Mouse (Mus musculus): ENCODE data around the gene Arhgef11. TPM values are rescaled to one million over a fixed set of nuclear protein-coding genes. Genes with fewer than 3 reads are reported as not detected.

Arhgef11 gene
- polyA plus RNA-seq, 1 experiment from 2014 or later = 27.4 TPM

DNA sequence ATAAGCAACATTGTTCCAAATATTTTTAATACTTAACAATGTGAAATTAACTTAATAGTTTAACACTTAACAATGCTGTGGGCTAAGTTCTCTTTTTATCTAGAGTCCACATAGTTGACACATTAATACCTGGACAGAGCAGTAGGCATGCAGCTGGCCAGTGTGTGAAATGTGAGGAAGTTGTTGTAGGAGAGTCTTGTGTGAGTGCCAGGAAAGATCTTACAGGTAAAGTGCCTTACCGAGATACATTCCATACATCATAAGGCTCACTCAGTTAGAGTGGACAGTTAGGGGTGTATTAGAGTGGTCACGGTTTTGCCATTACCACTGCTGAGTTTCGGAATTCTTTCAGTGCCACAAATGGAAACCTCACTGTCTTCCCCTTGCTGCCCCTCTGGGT, 31.7 kb downstream of the Arhgef11 start:
- Histone ChIP-seq H3K27me3 (replicated peaks; ENCODE audit: control insufficient read depth, insufficient read depth, low read length) (no peaks in the 10 kb centered on the region), H3K9ac (replicated peaks; ENCODE audit: low read depth, low read length) (no peak overlapping the region), H3K9me3 (ENCODE audit: control insufficient read depth, low read length) (no peaks in the 10 kb centered on the region), H3K4me1 (replicated peaks; ENCODE audit: control insufficient read depth, insufficient read depth, low read length) (peaks cover 1% of the 10 kb centered on the region; the same call in 1 of the 2 replicates), H3K27ac (ENCODE audit: low read length) (no peak overlapping the region), H3K36me3 (ENCODE audit: control insufficient read depth, insufficient read depth) (no peaks in the 10 kb centered on the region), H3K4me3 (replicated peaks; ENCODE audit: low read length) (no peak overlapping the region), H3K4me2 (ENCODE audit: low read length) (no peak overlapping the region)
- 90% methylated on average over 3 of the region's 3 CpGs for WGBS
- no peak for ATAC-seq

DNA sequence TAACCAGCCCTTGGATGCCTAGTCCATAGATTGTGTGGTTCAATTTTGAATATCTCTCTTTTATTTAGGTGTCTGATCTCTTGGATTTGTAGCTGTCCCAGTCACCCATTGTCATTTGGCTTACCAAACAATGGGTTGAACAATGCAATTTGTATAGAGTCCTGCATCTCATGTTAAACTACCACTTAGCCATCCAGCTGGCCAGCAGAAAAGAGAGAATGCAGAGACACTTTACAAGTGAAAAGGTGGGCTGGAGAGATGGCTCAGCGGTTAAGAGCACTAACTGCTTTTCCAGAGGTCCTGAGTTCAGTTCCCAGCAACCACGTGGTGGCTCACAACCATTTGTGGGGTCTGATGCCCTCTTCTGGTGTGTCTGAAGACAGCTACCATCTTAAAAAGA, 41.0 kb downstream of the Arhgef11 start:
- no peaks in the 10 kb centered on the region for H3K9me3 ChIP-seq (ENCODE audit: control insufficient read depth, low read length)
- H3K4me2 ChIP-seq (ENCODE audit: low read length) = no peak overlapping the region
- no peak overlapping the region for H3K4me3 ChIP-seq (replicated peaks; ENCODE audit: low read length)
- no peaks in the 10 kb centered on the region for H3K36me3 ChIP-seq (ENCODE audit: control insufficient read depth, insufficient read depth)
- H3K27ac ChIP-seq (ENCODE audit: low read length) = no peak overlapping the region
- no peaks in the 10 kb centered on the region for H3K27me3 ChIP-seq (replicated peaks; ENCODE audit: control insufficient read depth, insufficient read depth, low read length)
- ATAC-seq = no peak
- 68% methylated on average over 2 of the region's 2 CpGs for WGBS
- no peak overlapping the region for H3K9ac ChIP-seq (replicated peaks; ENCODE audit: low read depth, low read length)
- H3K4me1 ChIP-seq (replicated peaks; ENCODE audit: control insufficient read depth, insufficient read depth, low read length) = peaks cover 12% of the 10 kb centered on the region

DNA sequence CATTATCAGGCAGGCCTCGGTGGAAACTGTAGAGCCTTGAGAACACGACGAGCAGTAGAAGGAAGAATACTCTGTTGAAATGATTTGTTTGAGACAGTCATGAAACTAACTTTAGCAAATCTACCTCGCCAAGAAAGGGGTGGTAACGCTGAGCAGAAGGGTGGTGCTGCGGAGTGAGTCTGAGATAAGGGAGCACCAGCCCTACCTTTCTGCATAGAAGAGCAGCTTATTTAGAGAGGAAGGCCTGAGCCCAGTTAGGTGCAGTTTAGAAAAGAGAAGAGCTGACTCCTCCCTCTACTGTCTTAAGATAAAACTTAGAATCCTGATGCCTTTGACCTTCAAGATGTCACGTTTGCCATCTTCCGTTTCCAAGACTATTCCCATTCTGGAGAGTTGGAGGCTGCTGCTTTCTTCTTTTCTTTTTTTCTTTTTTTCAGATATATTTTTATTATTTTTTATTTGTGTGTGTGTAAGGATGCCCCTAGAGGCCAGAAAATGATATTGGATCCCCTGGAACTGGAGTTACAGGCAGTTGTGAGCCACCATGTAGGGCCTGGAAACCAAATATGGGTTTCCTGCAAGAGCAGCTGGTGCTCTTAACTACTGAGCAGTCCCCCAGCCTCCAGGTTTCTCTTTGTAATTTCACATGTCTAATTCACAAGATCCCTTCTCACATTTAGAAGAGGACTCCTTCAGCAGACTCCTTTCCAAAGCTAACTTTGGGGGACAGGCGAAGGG, 42.5 kb downstream of the Arhgef11 start:
- Histone ChIP-seq H3K36me3 (ENCODE audit: control insufficient read depth, insufficient read depth) (no peaks in the 10 kb centered on the region), H3K9me3 (ENCODE audit: control insufficient read depth, low read length) (no peaks in the 10 kb centered on the region), H3K4me3 (replicated peaks; ENCODE audit: low read length) (no peak overlapping the region), H3K4me1 (replicated peaks; ENCODE audit: control insufficient read depth, insufficient read depth, low read length) (peaks cover 12% of the 10 kb centered on the region), H3K27ac (ENCODE audit: low read length) (no peak overlapping the region), H3K4me2 (ENCODE audit: low read length) (no peak overlapping the region), H3K27me3 (replicated peaks; ENCODE audit: control insufficient read depth, insufficient read depth, low read length) (no peaks in the 10 kb centered on the region), H3K9ac (replicated peaks; ENCODE audit: low read depth, low read length) (no peak overlapping the region)
- no peak for ATAC-seq
- 93% methylated on average over 9 of the region's 9 CpGs for WGBS

DNA sequence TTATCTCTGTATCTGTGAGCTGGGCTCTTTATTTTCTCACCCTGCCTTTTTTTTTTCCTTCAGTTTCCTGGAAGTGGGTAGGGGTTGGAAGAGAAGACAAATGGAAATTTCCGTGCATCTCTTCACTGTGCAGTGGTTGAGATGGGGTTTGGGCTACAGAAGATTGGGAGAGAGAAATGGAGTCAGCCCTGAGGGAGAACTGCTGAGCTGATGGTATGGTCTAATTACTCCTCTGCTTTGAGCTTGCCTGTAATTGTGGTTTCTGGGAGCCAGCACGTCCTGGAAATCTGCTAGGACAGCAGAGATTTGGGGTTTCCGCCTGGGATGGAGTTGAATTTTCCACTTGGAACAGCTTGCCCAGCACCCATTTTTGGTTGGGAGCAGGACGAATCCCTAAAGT, 43.1 kb downstream of the Arhgef11 start:
- no peak overlapping the region for H3K4me3 ChIP-seq (replicated peaks; ENCODE audit: low read length)
- WGBS = 81% methylated on average over 4 of the region's 4 CpGs
- H3K27ac ChIP-seq (ENCODE audit: low read length) = no peak overlapping the region
- no peaks in the 10 kb centered on the region for H3K36me3 ChIP-seq (ENCODE audit: control insufficient read depth, insufficient read depth)
- H3K4me2 ChIP-seq (ENCODE audit: low read length) = no peak overlapping the region
- no peaks in the 10 kb centered on the region for H3K9me3 ChIP-seq (ENCODE audit: control insufficient read depth, low read length)
- H3K9ac ChIP-seq (replicated peaks; ENCODE audit: low read depth, low read length) = no peak overlapping the region
- H3K27me3 ChIP-seq (replicated peaks; ENCODE audit: control insufficient read depth, insufficient read depth, low read length) = no peaks in the 10 kb centered on the region
- no peak for ATAC-seq
- peaks cover 10% of the 10 kb centered on the region for H3K4me1 ChIP-seq (replicated peaks; ENCODE audit: control insufficient read depth, insufficient read depth, low read length)

DNA sequence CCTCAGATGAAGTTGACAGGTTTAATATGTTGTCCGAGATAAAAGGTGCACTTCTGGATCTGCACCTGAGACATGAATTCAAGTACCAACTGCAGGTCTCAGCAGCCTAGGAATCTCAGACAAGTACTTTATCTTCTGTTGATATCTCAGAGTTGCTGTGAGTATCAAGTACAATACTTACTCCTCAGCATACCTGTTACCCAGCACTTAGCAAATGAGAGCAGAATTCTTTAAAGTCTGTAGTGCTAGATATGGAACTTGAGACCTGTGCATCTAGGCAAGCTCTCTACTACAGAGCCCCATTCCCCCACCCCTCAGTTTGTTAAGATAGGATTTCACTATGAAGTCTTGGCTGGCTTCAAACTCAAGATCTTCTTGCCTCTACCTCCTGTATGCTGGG, 43.9 kb downstream of the Arhgef11 start:
- 89% methylated on average over 1 of the region's 1 CpGs for WGBS
- no peaks in the 10 kb centered on the region for H3K9me3 ChIP-seq (ENCODE audit: control insufficient read depth, low read length)
- ATAC-seq = no peak
- H3K27me3 ChIP-seq (replicated peaks; ENCODE audit: control insufficient read depth, insufficient read depth, low read length) = no peaks in the 10 kb centered on the region
- H3K36me3 ChIP-seq (ENCODE audit: control insufficient read depth, insufficient read depth) = no peaks in the 10 kb centered on the region
- H3K4me1 ChIP-seq (replicated peaks; ENCODE audit: control insufficient read depth, insufficient read depth, low read length) = peaks cover 7% of the 10 kb centered on the region
- no peak overlapping the region for H3K9ac ChIP-seq (replicated peaks; ENCODE audit: low read depth, low read length)
- no peak overlapping the region for H3K27ac ChIP-seq (ENCODE audit: low read length)
- H3K4me2 ChIP-seq (ENCODE audit: low read length) = no peak overlapping the region
- no peak overlapping the region for H3K4me3 ChIP-seq (replicated peaks; ENCODE audit: low read length)

DNA sequence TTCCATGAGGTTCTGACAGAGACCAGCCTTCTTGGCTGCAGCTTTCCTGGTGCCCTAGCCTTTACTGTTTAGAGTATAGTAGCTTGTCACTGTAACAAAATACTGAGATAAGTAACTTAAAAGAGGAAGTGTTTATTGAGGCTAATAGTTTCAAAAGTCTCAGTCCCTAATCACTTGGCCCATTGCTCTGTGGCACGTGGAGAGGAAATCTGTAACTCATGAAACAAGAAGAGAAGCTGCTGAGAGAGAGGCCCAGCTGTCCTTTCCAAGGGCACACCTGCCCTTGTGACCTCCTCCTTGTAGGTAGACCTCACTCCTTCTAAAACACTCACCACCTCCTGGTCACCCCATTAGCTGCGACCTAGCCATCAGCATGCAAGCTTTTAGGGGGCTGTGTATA, 101.2 kb downstream of the Arhgef11 start:
- Histone ChIP-seq H3K4me2 (ENCODE audit: low read length) (no peak overlapping the region), H3K4me3 (replicated peaks; ENCODE audit: low read length) (no peak overlapping the region), H3K27ac (ENCODE audit: low read length) (no peak overlapping the region), H3K9ac (replicated peaks; ENCODE audit: low read depth, low read length) (no peak overlapping the region), H3K27me3 (replicated peaks; ENCODE audit: control insufficient read depth, insufficient read depth, low read length) (no peaks in the 10 kb centered on the region), H3K4me1 (replicated peaks; ENCODE audit: control insufficient read depth, insufficient read depth, low read length) (no peaks in the 10 kb centered on the region), H3K36me3 (ENCODE audit: control insufficient read depth, insufficient read depth) (peaks cover 45% of the 10 kb centered on the region), H3K9me3 (ENCODE audit: control insufficient read depth, low read length) (no peaks in the 10 kb centered on the region)
- 83% methylated on average over 2 of the region's 2 CpGs for WGBS
- no peak for ATAC-seq

DNA sequence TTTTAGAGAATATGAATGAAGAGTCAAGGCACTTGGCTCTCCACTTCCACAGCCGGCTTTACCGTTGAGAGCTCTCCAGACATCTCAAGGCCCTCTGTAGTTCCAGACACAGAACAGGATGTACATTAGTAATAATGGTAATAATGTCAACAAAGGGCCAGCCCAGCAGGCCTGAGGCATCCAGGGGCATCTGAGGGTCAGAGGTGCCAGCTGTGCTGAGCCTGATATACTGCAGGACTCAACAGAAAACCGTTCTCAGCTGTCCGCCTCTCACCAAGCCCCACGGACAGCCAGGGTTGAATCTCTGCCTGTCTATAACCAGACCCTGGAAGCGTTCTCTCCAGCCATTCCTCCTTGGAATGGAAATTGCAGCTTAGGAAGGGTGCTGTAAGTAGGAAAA, 107.2 kb downstream of the Arhgef11 start:
- 93% methylated on average over 6 of the region's 6 CpGs for WGBS
- Histone ChIP-seq H3K9ac (replicated peaks; ENCODE audit: low read depth, low read length) (no peak overlapping the region), H3K9me3 (ENCODE audit: control insufficient read depth, low read length) (no peaks in the 10 kb centered on the region), H3K4me3 (replicated peaks; ENCODE audit: low read length) (no peak overlapping the region), H3K4me1 (replicated peaks; ENCODE audit: control insufficient read depth, insufficient read depth, low read length) (no peaks in the 10 kb centered on the region), H3K27ac (ENCODE audit: low read length) (no peak overlapping the region), H3K36me3 (ENCODE audit: control insufficient read depth, insufficient read depth) (peaks cover 63% of the 10 kb centered on the region), H3K27me3 (replicated peaks; ENCODE audit: control insufficient read depth, insufficient read depth, low read length) (no peaks in the 10 kb centered on the region), H3K4me2 (ENCODE audit: low read length) (no peak overlapping the region)
- ATAC-seq = no peak

DNA sequence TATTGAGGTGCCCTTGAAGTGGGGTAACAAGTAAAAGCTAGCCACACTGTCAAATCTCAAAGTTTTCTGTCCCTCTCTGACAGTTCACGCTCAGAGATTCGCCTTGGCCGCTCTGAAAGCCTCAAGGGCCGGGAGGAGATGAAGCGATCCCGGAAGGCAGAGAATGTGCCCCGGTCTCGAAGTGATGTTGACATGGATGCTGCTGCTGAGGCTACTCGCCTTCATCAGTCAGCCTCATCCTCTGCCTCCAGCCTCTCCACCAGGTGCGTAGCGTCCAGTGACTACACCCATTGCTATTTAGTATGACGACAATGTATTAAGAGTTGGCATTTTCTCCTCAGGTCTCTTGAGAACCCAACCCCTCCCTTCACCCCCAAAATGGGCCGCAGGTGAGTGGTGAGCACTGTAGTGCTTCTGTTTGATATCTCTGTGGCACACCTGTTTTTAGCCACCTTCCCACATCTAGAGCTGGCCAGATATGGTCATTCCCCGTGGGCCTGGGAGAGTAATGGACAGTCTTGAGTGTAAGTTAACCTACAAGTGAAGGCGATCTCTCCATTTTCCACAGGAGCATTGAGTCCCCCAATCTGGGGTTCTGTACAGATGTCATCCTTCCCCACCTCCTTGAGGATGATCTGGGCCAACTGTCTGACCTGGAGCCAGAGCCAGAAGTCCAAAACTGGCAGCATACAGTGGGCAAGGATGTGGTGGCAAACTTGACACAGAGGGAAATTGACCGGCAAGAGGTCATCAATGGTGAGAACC, 108.2 kb downstream of the Arhgef11 start:
- Histone ChIP-seq H3K4me3 (replicated peaks; ENCODE audit: low read length) (no peak overlapping the region), H3K9me3 (ENCODE audit: control insufficient read depth, low read length) (no peaks in the 10 kb centered on the region), H3K27me3 (replicated peaks; ENCODE audit: control insufficient read depth, insufficient read depth, low read length) (no peaks in the 10 kb centered on the region), H3K4me1 (replicated peaks; ENCODE audit: control insufficient read depth, insufficient read depth, low read length) (no peaks in the 10 kb centered on the region), H3K9ac (replicated peaks; ENCODE audit: low read depth, low read length) (no peak overlapping the region), H3K4me2 (ENCODE audit: low read length) (no peak overlapping the region), H3K36me3 (ENCODE audit: control insufficient read depth, insufficient read depth) (peaks cover 67% of the 10 kb centered on the region), H3K27ac (ENCODE audit: low read length) (no peak overlapping the region)
- ATAC-seq = no peak
- WGBS = 97% methylated on average over 16 of the region's 16 CpGs

DNA sequence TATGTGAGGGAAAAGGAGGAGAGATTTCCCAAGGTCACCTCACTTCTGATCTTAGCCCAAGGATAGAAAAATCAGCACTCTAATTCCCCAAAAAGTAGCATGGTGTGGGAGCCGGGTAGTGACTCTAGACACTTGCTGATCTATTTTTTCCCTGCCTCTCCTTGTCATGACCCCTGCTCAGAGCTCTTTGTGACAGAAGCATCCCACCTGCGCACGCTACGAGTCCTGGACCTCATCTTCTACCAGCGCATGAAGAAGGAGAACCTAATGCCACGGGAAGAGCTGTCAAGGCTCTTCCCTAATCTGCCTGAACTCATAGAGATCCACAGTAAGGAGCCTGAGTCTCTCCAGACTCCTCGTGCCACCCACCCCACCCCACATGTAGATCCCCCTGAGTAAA, 108.8 kb downstream of the Arhgef11 start:
- Histone ChIP-seq H3K4me2 (ENCODE audit: low read length) (no peak overlapping the region), H3K9me3 (ENCODE audit: control insufficient read depth, low read length) (no peaks in the 10 kb centered on the region), H3K27ac (ENCODE audit: low read length) (no peak overlapping the region), H3K4me3 (replicated peaks; ENCODE audit: low read length) (no peak overlapping the region), H3K9ac (replicated peaks; ENCODE audit: low read depth, low read length) (no peak overlapping the region), H3K4me1 (replicated peaks; ENCODE audit: control insufficient read depth, insufficient read depth, low read length) (no peaks in the 10 kb centered on the region), H3K27me3 (replicated peaks; ENCODE audit: control insufficient read depth, insufficient read depth, low read length) (no peaks in the 10 kb centered on the region), H3K36me3 (ENCODE audit: control insufficient read depth, insufficient read depth) (peaks cover 66% of the 10 kb centered on the region)
- 97% methylated on average over 7 of the region's 7 CpGs for WGBS
- ATAC-seq = no peak

Measured in forebrain, embryonic 16.5 days (tissue).